Mouse (Mus musculus): ENCODE results near the gene Gm10226. TPM values are rescaled to one million over a fixed set of nuclear protein-coding genes. Genes with fewer than 3 reads are reported as not detected.
A peak's percentile ranks its signal among the peaks of the same experiment; 100 is the strongest.
"Not testable (repeated sequence)": the region's sequence is repeated elsewhere in the genome, so short reads cannot be mapped to it uniquely, and the experiment has no call there.

Gene Gm10226
- total RNA-seq (2021), result 1 to 10 TPM in 1 of 2 experiments, not detected in 1; 5.8 TPM
- long read RNA-seq, experiment 1, result 0 reads
- long read RNA-seq, experiment 2, result 0 reads

GRCm38 (mm10) chr17:21691560-21691959 is at the start of gene Gm10226:
Gene Gm10226 (plus strand): TSS chr17:21691860.
- intact Hi-C loops (cut with DNase I), result no loop called here
- no peak for DNase-seq (ENCODE audit: low spot score in 2 of 2)

GRCm38 (mm10) chr17:21648791-21649190 is 42.9 kb upstream of the Gm10226 start:
- DNase-seq (ENCODE audit: low spot score in 2 of 2), result no peak
- intact Hi-C loops (cut with DNase I), result loop anchor here (2.0 kb wide), 1 partner anchor 30 kb away; no protein-coding TSS in a partner anchor

DNA sequence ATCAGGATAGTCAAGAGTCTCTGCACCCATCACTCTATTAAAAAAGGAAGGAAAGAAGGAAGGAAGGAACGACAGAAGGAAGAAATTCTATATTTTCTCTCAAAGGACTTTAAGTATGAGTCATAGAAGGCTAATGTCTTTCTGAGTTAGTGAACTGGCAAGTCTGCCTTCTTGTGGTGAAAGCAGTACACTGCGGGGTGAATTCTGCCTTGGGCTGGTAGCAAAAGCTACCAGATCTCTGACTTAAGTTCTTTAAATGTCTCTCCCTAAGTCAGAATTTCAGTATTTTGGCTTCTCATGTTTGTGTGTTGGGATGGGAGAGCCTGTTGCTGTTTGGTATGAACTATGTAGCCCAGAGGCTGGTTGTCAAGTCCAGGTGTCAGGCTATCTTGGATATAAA is 41.7 kb upstream of the Gm10226 start:
- intact Hi-C loops (cut with DNase I), result loop anchor here (2.0 kb wide), 1 partner anchor 29 kb away; no protein-coding TSS in a partner anchor
- peak; percentile 5 to 17 for DNase-seq (ENCODE audit: low spot score in 2 of 2)

DNA sequence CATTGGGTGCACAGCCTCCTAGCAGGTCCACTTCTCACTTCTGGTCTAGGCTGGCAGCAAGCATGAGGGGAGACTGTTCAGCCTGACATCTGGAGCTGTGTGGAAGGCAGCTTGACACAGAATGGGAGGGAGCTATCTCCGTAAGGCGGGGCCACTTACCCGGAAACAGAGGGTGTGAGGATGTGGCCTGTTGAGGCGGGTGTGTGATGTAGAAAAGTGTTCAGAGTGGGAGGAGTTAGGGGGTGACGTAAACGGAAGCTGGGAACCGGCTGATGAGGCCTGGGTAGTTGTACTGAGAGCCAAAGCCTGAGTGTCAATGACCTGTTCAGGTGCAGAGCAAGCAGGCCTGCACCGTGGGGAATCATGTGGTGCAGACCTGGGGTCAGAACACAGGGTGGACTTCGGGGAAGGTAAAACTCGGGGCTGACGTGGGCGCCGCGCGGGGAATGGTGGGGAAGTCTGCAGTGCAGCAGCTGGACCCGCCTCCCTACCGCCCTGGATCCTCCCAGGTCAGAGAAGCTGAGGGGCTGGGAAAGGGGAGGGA is 41.2 kb upstream of the Gm10226 start, which contains the start of gene Zfp983:
Zfp983 (plus strand) TSS at position 261 of the 544 bp plus-strand sequence.
- peak; percentile 68 for DNase-seq (ENCODE audit: low spot score in 2 of 2)
- intact Hi-C loops (cut with DNase I), result not testable (repeated sequence)

GRCm38 (mm10) chr17:21678826-21679225 is 12.8 kb upstream of the Gm10226 start:
- intact Hi-C loops (cut with DNase I), result loop anchor here (2.0 kb wide), 1 partner anchor 30 kb away; no protein-coding TSS in a partner anchor

DNA sequence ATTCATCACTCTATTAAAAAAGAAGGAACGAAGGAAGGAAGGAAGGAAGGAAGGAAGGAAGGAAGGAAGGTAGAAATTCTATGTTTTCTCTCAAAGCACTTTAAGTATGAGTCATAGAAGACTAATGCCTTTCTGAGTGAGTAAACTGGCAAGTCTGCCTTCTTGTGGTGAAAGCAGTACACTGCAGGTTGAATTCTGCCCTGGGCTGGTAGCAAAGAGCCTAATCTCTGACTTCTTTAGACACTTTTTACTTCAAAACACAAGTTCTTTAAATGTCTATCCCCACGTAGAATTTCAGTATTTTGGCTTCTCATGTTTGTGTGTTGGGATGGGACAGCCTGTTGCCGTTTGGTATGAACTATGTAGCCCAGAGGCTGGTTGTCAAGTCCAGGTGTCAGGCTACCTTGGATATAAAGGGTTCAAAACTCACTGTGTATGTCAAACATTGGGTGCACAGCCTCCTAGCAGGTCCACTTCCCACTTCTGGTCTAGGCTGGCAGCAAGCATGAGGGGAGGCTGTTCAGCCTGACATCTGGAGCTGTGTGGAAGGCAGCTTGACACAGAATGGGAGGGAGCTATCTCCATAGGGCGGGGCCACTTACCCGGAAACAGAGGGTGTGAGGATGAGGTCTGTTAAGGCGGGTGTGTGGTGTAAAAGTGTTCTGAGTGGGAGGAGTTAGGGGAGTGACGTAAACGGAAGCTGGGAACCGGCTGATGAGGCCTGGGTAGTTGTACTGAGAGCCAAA is 12.2 kb upstream of the Gm10226 start:
- intact Hi-C loops (cut with DNase I), result loop anchor here (2.0 kb wide), 1 partner anchor 31 kb away; no protein-coding TSS in a partner anchor
- DNase-seq (ENCODE audit: low spot score in 2 of 2), result peak; percentile 74 to 82

More at GRCm38 (mm10) chr17:21678826-21679225, 12.8 kb upstream of the Gm10226 start:
- not testable (repeated sequence) for DNase-seq (ENCODE audit: low spot score in 2 of 2)

GRCm38 (mm10) chr17:21680019-21680376 is 11.7 kb upstream of the Gm10226 start:
- DNase-seq (ENCODE audit: low spot score in 2 of 2); intact Hi-C loops (cut with DNase I): not testable (repeated sequence)

DNA sequence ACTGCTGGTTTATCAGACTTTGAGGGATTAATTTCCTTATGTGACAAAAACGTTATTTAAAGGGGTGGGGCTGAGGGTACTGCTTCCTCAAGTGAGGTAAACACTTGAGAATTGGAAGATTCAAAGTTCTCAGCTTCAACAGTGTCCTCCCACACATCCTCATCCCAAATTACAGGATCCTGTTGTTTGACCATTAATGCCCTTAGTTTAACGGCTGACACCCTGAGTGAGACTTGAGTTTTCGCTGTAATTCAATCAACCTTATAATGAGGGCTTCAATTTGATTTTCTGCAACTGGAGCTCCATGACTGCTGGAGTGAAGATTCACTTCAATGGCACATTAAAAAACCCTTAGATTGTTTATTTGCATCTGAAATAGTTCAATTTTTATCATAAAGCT is 1.7 kb downstream of the Gm10226 start:
- no peak for DNase-seq (ENCODE audit: low spot score in 2 of 2)
- intact Hi-C loops (cut with DNase I), result no loop called here

- intact Hi-C loops (cut with DNase I), result loop anchor here (1.0 kb wide), 1 partner anchor 9 kb away; no protein-coding TSS in a partner anchor
- no peak for DNase-seq (ENCODE audit: low spot score in 2 of 2)
These were observed 4.4 kb downstream of the Gm10226 start for GRCm38 (mm10) chr17:21696073-21696472.

DNA sequence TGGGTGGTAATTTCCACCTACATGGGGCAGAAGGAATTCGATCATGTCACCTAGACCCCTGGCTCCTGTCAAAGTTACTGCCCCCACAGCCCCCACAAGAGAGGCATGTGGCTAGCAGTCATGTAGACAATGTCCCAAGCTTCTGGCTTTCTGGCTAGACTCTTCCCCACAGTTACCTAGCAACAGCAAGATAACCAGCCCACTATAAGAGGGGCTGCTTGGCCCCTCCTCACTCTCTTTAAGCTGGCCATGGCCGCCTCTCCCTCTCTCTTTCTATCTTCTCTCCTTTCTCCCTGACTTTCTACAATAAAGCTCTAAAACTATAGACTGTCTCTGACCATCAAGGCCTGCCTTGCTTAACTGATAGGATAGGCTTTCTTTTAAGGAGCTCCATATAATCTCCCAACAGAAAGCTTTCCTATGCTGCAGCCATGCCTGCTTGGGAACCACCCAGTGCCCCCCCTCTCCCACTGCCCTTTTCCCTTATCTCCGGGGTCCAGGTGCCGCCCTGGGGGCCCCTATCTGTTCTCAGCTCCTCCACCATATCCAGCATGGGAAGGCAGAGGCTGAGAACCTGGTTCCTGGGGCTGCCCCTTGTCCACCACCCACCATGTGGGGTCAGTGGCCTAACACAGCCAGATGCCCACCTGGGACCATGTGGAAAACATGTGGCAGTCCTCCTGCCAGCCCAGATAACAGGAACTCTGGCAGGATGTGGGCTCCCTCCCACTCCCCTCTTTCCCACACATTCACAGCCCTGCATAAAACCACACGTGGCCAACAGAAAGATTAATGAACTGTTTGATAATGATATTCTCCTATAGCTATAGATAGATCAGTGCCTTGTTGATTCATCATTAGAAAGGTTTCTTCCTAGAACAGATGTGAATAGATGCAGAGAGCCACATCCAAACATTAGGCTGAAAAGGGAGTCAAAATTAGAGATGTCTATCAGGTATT is 10.9 kb downstream of the Gm10226 start:
- no peak for DNase-seq (ENCODE audit: low spot score in 2 of 2)
- intact Hi-C loops (cut with DNase I), result no loop called here

DNA sequence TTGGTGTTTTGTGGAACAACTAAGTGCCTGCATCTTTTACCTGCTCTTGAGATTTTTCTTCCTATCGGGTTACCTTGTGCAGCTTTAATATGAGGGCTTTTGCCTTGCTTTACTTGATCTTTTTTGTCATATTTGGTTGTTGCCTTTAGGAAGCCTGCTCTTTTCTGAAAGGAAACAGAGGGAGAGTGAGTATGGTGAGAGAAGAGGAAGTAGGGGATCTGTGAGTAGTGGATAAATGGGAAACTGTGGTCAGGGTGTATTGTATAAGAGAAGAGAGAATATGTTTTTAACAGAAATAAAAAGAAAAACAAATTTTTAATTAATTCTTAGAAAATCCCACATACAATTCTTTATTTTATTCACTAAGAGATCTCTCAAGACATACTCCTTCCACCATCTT is 11.8 kb downstream of the Gm10226 start:
- no peak for DNase-seq (ENCODE audit: low spot score in 2 of 2)
- intact Hi-C loops (cut with DNase I), result no loop called here

DNA sequence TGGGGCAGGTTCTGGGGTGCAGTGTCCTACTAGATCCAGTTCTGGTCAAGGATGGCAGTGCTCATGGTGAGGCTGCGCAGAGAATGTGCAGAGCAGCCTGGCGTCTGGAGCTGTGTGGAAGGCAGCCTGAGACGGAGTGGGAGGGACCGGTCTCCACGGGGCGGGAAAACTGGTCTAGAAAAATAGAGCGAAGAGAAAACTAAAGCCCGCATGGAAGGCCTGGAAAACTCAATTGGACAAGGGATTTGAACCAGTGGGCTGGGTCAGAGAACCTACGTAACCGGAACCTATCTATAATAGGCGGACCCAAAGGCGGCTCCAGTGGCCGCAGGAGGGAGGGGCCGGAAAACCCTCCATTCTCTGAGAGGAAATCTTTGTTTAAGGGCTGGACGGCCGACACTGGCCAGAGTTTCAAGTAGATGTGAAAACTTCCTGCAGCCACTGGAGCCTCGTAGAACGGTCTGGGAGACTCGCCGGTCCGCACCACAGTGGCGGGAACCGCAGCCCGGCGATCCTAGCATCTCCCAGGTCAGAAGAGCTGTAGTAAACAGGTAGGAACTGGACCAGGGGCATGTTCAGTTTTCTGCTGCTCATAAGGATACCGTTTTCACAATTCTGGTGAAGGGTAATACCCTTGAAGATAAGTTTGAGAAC is 15.8 kb downstream of the Gm10226 start, which contains the start of gene Zfp760:
Zfp760 (plus strand) TSS at position 399 of the 654 bp plus-strand sequence.
- intact Hi-C loops (cut with DNase I), result no loop called here

DNA sequence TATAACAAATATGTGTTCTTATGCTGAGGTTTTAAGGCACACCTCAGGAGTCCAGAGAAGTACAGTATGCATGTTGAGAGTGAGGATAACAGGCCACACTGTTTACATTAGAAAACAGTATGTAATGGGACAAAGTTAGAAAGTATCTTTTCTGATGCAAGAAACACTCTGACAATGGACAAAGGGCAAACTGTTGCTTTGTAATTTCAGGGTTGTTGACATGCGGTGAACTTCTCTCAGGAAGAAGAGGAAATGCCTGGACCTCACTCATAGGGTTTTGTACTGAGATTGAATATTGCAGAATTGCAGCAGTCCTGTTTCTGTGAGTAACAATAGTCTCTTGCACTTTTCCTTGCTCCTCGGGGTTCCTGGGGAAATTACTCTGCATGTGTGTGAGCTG is 16.7 kb downstream of the Gm10226 start:
- no peak for DNase-seq (ENCODE audit: low spot score in 2 of 2)

More for the DNA sequence above, 15.8 kb downstream of the Gm10226 start, which contains the start of gene Zfp760:
- DNase-seq (ENCODE audit: low spot score in 2 of 2), result peak; percentile 79

DNA sequence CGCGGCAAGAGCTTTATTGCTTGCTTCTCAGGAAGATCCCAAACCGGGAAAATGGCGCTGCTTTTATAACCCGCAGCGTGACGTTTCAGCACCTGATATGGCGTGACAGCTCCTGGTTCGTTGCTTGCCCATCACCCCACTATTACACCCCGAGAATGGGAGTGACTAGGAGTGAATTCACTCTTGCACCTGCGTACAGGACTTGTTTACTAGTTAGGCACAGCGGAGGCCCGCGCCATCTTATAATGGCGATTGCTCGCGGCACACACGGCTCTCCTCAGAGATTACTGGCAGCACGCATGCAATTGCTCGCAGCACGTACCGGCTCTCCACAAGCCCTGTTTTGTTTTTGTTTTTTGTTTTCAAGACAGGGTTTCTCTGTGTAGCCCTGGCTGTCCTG is 38.8 kb downstream of the Gm10226 start, which contains the start of gene Zfp229:
Zfp229 (plus strand) TSS at position 301 of the 400 bp plus-strand sequence.
- DNase-seq (ENCODE audit: low spot score in 2 of 2); intact Hi-C loops (cut with DNase I): not testable (repeated sequence)

More for the DNA sequence above, 16.7 kb downstream of the Gm10226 start:
- intact Hi-C loops (cut with DNase I), result no loop called here

GRCm38 (mm10) chr17:21733049-21733448 is 41.4 kb downstream of the Gm10226 start:
- intact Hi-C loops (cut with DNase I), result no loop called here
- no peak for DNase-seq (ENCODE audit: low spot score in 2 of 2)

DNA sequence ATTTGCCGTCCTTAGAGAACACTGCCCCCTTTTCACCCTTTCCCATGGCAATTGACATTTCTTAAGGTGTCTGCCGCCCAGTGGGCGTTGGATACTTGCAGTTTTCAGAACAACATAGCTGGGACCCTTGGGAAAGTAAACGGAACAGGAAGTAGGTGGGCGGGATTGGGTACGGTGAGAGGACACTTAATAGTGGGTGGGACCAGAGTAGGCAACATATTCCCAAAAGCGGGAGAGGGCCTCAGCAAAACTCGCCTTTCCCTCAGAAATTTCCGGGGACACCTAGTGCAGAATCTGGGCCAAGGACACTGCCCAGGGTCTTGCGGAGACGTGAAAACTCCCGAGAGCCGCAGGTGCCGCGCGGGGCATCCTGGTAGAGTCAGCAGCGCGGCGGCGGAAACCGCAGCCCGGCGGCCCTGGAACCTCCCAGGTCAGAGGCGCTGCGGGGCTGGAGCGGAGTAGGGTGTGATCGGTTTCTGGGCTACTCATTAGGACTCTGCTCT is 41.9 kb downstream of the Gm10226 start:
- DNase-seq (ENCODE audit: low spot score in 2 of 2), result peak; percentile 25 to 55
- intact Hi-C loops (cut with DNase I), result no loop called here
